8 mouse cellular contexts compared by ENCODE assay signal in the genomic region with DNA sequence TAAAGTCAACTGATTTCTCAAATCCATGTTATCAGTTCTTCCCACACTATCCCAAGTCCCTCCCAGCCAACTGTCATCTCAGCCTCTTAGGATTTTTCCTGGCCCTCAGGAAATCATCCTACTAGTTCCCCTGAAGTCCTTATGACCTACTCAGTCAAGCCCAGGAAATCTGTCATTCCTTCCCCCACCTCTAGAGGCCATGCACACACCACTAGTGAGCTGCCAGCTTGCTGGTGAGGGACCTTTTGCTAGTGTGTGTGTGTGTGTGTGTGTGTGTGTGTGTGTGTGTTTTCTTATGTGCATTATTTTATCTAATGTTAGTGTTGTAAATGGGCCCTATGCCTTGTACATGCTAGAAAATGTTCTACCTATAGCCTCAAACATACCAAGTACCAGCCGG. TPM values are rescaled to one million over a fixed set of nuclear protein-coding genes. Genes with fewer than 3 reads are reported as not detected.
DNase-seq lines count a peak whose midpoint lies in the region; ATAC-seq and TF ChIP-seq lines count a peak whose summit lies in the region.

No protein-coding gene starts in this region.

- no peaks in the 10 kb centered on the region for H3K27me3 ChIP-seq in limb, embryonic 14.5 days (ENCODE audit: control insufficient read depth, insufficient read depth, low read length)
- H3K27me3 ChIP-seq in spleen, adult 2 months (ENCODE audit: control insufficient read depth, insufficient read depth, low read length) = no peaks in the 10 kb centered on the region

- peaks cover 20% of the 10 kb centered on the region for H3K4me1 ChIP-seq in limb, embryonic 14.5 days (ENCODE audit: control insufficient read depth, insufficient read depth, low read length)
- peaks cover 6% of the 10 kb centered on the region for H3K4me1 ChIP-seq in spleen, adult 2 months (ENCODE audit: control insufficient read depth, insufficient read depth, insufficient read length)

- peak; percentile 19 to 54 for DNase-seq in frontal cortex, postnatal 36 days (ENCODE audit: low spot score in 2 of 2)
- no peak for DNase-seq in frontal cortex, postnatal 25 days (ENCODE audit: low spot score in 2 of 2)
- DNase-seq in right cerebral cortex, adult 18-20 months = peak; percentile 42
- DNase-seq in right cerebral cortex, postnatal 25 days = no peak
- peak; percentile 74 for DNase-seq in embryo, embryonic 10 days (ENCODE audit: low spot score)
- peak; percentile 25 for DNase-seq in limb, embryonic 14.5 days (ENCODE audit: low spot score)
- DNase-seq in spleen, adult 2 months (ENCODE audit: low read depth in 1 of 2, low spot score in 2 of 2) = peak in 1 of 2 experiments; percentile 59
- no peak for DNase-seq in Muller cell, postnatal 12 days (ENCODE audit: inconsistent ontology term)

- no peak overlapping the region for H3K4me3 ChIP-seq in limb, embryonic 14.5 days (replicated peaks; ENCODE audit: low read length)
- no peak overlapping the region for H3K4me3 ChIP-seq in spleen, adult 2 months (ENCODE audit: extremely low read depth, insufficient read depth, insufficient read length)

- no peak for ATAC-seq in limb, embryonic 14.5 days (ENCODE audit: low FRiP score, low read depth)

- no peak overlapping the region for H3K4me2 ChIP-seq in limb, embryonic 14.5 days (replicated peaks; ENCODE audit: low read depth, low read length, severe bottlenecking)

- H3K36me3 ChIP-seq in limb, embryonic 14.5 days (ENCODE audit: control insufficient read depth, insufficient read depth, low read length) = 0 out of 2 replicates have a peak, but pooled peaks cover 3% of the 10 kb centered on the region
- no peaks in the 10 kb centered on the region for H3K36me3 ChIP-seq in spleen, adult 2 months (ENCODE audit: control insufficient read depth, insufficient read depth, low read length)

- TF ChIP-seq CTCF in spleen, adult 2 months (IDR thresholded peaks at IDR 0.05; ENCODE audit: extremely low read depth, insufficient read depth, insufficient read length, insufficient replicate concordance) = peak; percentile 75; the same call in 1 of the 2 replicates

- no peak overlapping the region for H3K9ac ChIP-seq in limb, embryonic 14.5 days (ENCODE audit: low read depth, low read length, severe bottlenecking)

- TF ChIP-seq POLR2A in limb, embryonic 14.5 days (IDR thresholded peaks at IDR 0.05; ENCODE audit: borderline replicate concordance, extremely low read depth, insufficient read depth, insufficient read length) = no peak
- no peak for TF ChIP-seq POLR2A in spleen, adult 2 months (IDR thresholded peaks at IDR 0.05; ENCODE audit: low read depth, low read length)

- WGBS in limb, embryonic 14.5 days = 100% methylated on average over 1 of the region's 1 CpGs
- WGBS in spleen, adult 2 months = 92% methylated on average over 1 of the region's 1 CpGs

- no peaks in the 10 kb centered on the region for H3K9me3 ChIP-seq in limb, embryonic 14.5 days (ENCODE audit: control insufficient read depth, low read length)

- no peak overlapping the region for H3K27ac ChIP-seq in limb, embryonic 14.5 days (replicated peaks; ENCODE audit: low read depth, low read length)
- H3K27ac ChIP-seq in spleen, adult 2 months (ENCODE audit: insufficient read depth, low read length) = no peak overlapping the region

RNA-seq across cellular contexts. Expression of a gene that starts 2.3 kb away (rescaled TPM):
- polyA plus RNA-seq in limb, embryonic 14.5 days (2012; rRNA removed) = 52.6 and 70.6 TPM in 2 replicates
- 26.3 and 26.4 TPM in 2 replicates for polyA plus RNA-seq in limb, embryonic 14.5 days (2014; fragmentation: Nextera tagmentation; extraction: Ambion mirVana)
- polyA plus RNA-seq in spleen, adult 2 months (2012; rRNA removed) = 6.2 and 7.1 TPM in 2 replicates

RNA-seq across cellular contexts. Expression of a gene that starts 4.9 kb away (rescaled TPM):
- polyA plus RNA-seq in limb, embryonic 14.5 days (2012; rRNA removed) = 34.8 and 35.8 TPM in 2 replicates
- 32.2 and 38.8 TPM in 2 replicates for polyA plus RNA-seq in limb, embryonic 14.5 days (2014; fragmentation: Nextera tagmentation; extraction: Ambion mirVana)
- polyA plus RNA-seq in spleen, adult 2 months (2012; rRNA removed) = 71.8 and 79.3 TPM in 2 replicates

RNA-seq across cellular contexts. Expression of a gene that starts 16.2 kb away (rescaled TPM):
- polyA plus RNA-seq in limb, embryonic 14.5 days (2012; rRNA removed) = 126 and 131 TPM in 2 replicates
- 116 and 133 TPM in 2 replicates for polyA plus RNA-seq in limb, embryonic 14.5 days (2014; fragmentation: Nextera tagmentation; extraction: Ambion mirVana)
- 79.8 and 84.6 TPM in 2 replicates for polyA plus RNA-seq in spleen, adult 2 months (2012; rRNA removed)

RNA-seq across cellular contexts. Expression of a gene that starts 17.1 kb away (rescaled TPM):
- polyA plus RNA-seq in limb, embryonic 14.5 days (2012; rRNA removed) = 14.1 and 15.5 TPM in 2 replicates
- 9.0 and 11.8 TPM in 2 replicates for polyA plus RNA-seq in limb, embryonic 14.5 days (2014; fragmentation: Nextera tagmentation; extraction: Ambion mirVana)
- polyA plus RNA-seq in spleen, adult 2 months (2012; rRNA removed) = 13.1 and 19.9 TPM in 2 replicates

RNA-seq across cellular contexts. Expression of a gene that starts 19.7 kb away (rescaled TPM):
- 2.7 and 3.5 TPM in 2 replicates for polyA plus RNA-seq in limb, embryonic 14.5 days (2012; rRNA removed)
- 0.54 and 0.94 TPM in 2 replicates for polyA plus RNA-seq in limb, embryonic 14.5 days (2014; fragmentation: Nextera tagmentation; extraction: Ambion mirVana)
- 1.5 and 2.1 TPM in 2 replicates for polyA plus RNA-seq in spleen, adult 2 months (2012; rRNA removed)

Comparison
In these comparisons a context has a peak if more than half of its experiments do, and no peak if none do; other contexts are left out.
1. DNase-seq: peak in frontal cortex, postnatal 36 days (2 of 2), right cerebral cortex, adult 18-20 months (single experiment), embryo, embryonic 10 days (single experiment) and limb, embryonic 14.5 days (single experiment); none in frontal cortex, postnatal 25 days (0 of 2), right cerebral cortex, postnatal 25 days (single experiment) and Muller cell, postnatal 12 days (single experiment).